Mouse (Mus musculus): ENCODE data around the gene Tmc8. TPM values are rescaled to one million over a fixed set of nuclear protein-coding genes. Genes with fewer than 3 reads are reported as not detected.
A peak's percentile ranks its signal among the peaks of the same experiment; 100 is the strongest.

Tmc8 gene
- polyA plus RNA-seq (2016; fragmentation: Nextera tagmentation; extraction: Ambion mirVana), result 1.2 and 2.0 TPM in 2 replicates

- Histone ChIP-seq H3K27me3 (peaks cover 53% of the 10 kb centered on the region), H3K4me3 (peak within 1 kb of the TSS; percentile 30), H3K27ac (peak within 1 kb of the TSS; percentile 52), H3K4me1 (peaks cover 55% of the 10 kb centered on the region), H3K9me3 (replicated peaks) (no peaks in the 10 kb centered on the region), H3K4me2 (replicated peaks) (peak within 1 kb of the TSS; percentile 62), H3K36me3 (no peaks in the 10 kb centered on the region), H3K9ac (peak within 1 kb of the TSS; percentile 44)
- no peak for ATAC-seq (ENCODE audit: low FRiP score)
- WGBS, result 41% methylated on average over 24 of the region's 24 CpGs
Observed at GRCm38 (mm10) chr11:117781993-117782704, at the start of gene Tmc8, which contains the start of gene Tmc6. Gene Tmc8 (plus strand): TSS chr11:117782076. Gene Tmc6 (minus strand): TSS chr11:117782198.

- H3K4me3 ChIP-seq, result no peak overlapping the region
- no peaks in the 10 kb centered on the region for H3K4me1 ChIP-seq
- no peak for ATAC-seq (ENCODE audit: low FRiP score)
- 78% methylated on average over 5 of the region's 5 CpGs for WGBS
- peaks cover 81% of the 10 kb centered on the region for H3K36me3 ChIP-seq
- H3K9ac ChIP-seq, result no peak overlapping the region
- no peaks in the 10 kb centered on the region for H3K27me3 ChIP-seq
- H3K4me2 ChIP-seq (replicated peaks), result no peak overlapping the region
- no peaks in the 10 kb centered on the region for H3K9me3 ChIP-seq (replicated peaks)
- H3K27ac ChIP-seq, result no peak overlapping the region
Observed at GRCm38 (mm10) chr11:117736037-117736689, 45.7 kb upstream of the Tmc8 start.

- Histone ChIP-seq H3K4me2 (replicated peaks) (no peak overlapping the region), H3K4me3 (no peak overlapping the region), H3K27ac (no peak overlapping the region), H3K36me3 (peaks cover 90% of the 10 kb centered on the region), H3K4me1 (no peaks in the 10 kb centered on the region), H3K27me3 (no peaks in the 10 kb centered on the region), H3K9me3 (replicated peaks) (no peaks in the 10 kb centered on the region), H3K9ac (no peak overlapping the region)
- no peak for ATAC-seq (ENCODE audit: low FRiP score)
- 92% methylated on average over 5 of the region's 5 CpGs for WGBS
Observed at GRCm38 (mm10) chr11:117738123-117738522, 43.8 kb upstream of the Tmc8 start.

GRCm38 (mm10) chr11:117741128-117741527 lies 40.7 kb upstream of the Tmc8 start:
- no peaks in the 10 kb centered on the region for H3K27me3 ChIP-seq
- no peak for ATAC-seq (ENCODE audit: low FRiP score)
- no peaks in the 10 kb centered on the region for H3K4me1 ChIP-seq
- H3K4me3 ChIP-seq, result no peak overlapping the region
- WGBS, result 91% methylated on average over 6 of the region's 6 CpGs
- H3K4me2 ChIP-seq (replicated peaks), result no peak overlapping the region
- H3K9ac ChIP-seq, result no peak overlapping the region
- H3K36me3 ChIP-seq, result peaks cover 100% of the 10 kb centered on the region
- H3K27ac ChIP-seq, result no peak overlapping the region
- H3K9me3 ChIP-seq (replicated peaks), result no peaks in the 10 kb centered on the region

GRCm38 (mm10) chr11:117742243-117742642 lies 39.6 kb upstream of the Tmc8 start:
- Histone ChIP-seq H3K27ac (no peak overlapping the region), H3K36me3 (peaks cover 100% of the 10 kb centered on the region), H3K4me1 (no peaks in the 10 kb centered on the region), H3K4me2 (replicated peaks) (no peak overlapping the region), H3K9ac (no peak overlapping the region), H3K27me3 (no peaks in the 10 kb centered on the region), H3K9me3 (replicated peaks) (no peaks in the 10 kb centered on the region), H3K4me3 (no peak overlapping the region)
- 88% methylated on average over 8 of the region's 8 CpGs for WGBS
- no peak for ATAC-seq (ENCODE audit: low FRiP score)

- Histone ChIP-seq H3K9me3 (replicated peaks) (no peaks in the 10 kb centered on the region), H3K4me1 (no peaks in the 10 kb centered on the region), H3K4me2 (replicated peaks) (no peak overlapping the region), H3K36me3 (peaks cover 100% of the 10 kb centered on the region), H3K9ac (no peak overlapping the region), H3K4me3 (no peak overlapping the region), H3K27me3 (no peaks in the 10 kb centered on the region), H3K27ac (no peak overlapping the region)
- WGBS, result 85% methylated on average over 8 of the region's 8 CpGs
- no peak for ATAC-seq (ENCODE audit: low FRiP score)
Observed at GRCm38 (mm10) chr11:117742715-117743114, 39.2 kb upstream of the Tmc8 start.

- Histone ChIP-seq H3K4me3 (no peak overlapping the region), H3K9me3 (replicated peaks) (no peaks in the 10 kb centered on the region), H3K36me3 (peaks cover 100% of the 10 kb centered on the region), H3K4me1 (no peaks in the 10 kb centered on the region), H3K9ac (no peak overlapping the region), H3K27me3 (no peaks in the 10 kb centered on the region), H3K27ac (no peak overlapping the region), H3K4me2 (replicated peaks) (no peak overlapping the region)
- no peak for ATAC-seq (ENCODE audit: low FRiP score)
- 67% methylated on average over 4 of the region's 4 CpGs for WGBS
Observed at GRCm38 (mm10) chr11:117743454-117744030, 38.3 kb upstream of the Tmc8 start.

GRCm38 (mm10) chr11:117748628-117749027 lies 33.2 kb upstream of the Tmc8 start:
- Histone ChIP-seq H3K27ac (no peak overlapping the region), H3K9ac (no peak overlapping the region), H3K4me1 (no peaks in the 10 kb centered on the region), H3K9me3 (replicated peaks) (no peaks in the 10 kb centered on the region), H3K4me2 (replicated peaks) (no peak overlapping the region), H3K27me3 (no peaks in the 10 kb centered on the region), H3K4me3 (no peak overlapping the region), H3K36me3 (peaks cover 98% of the 10 kb centered on the region)
- ATAC-seq (ENCODE audit: low FRiP score), result no peak
- 90% methylated on average over 4 of the region's 4 CpGs for WGBS

GRCm38 (mm10) chr11:117749414-117749813 lies 32.5 kb upstream of the Tmc8 start:
- Histone ChIP-seq H3K4me2 (replicated peaks) (no peak overlapping the region), H3K9ac (no peak overlapping the region), H3K9me3 (replicated peaks) (no peaks in the 10 kb centered on the region), H3K4me3 (no peak overlapping the region), H3K27ac (no peak overlapping the region), H3K27me3 (no peaks in the 10 kb centered on the region), H3K36me3 (peaks cover 98% of the 10 kb centered on the region), H3K4me1 (no peaks in the 10 kb centered on the region)
- no peak for ATAC-seq (ENCODE audit: low FRiP score)
- 88% methylated on average over 10 of the region's 10 CpGs for WGBS

- Histone ChIP-seq H3K9ac (no peak overlapping the region), H3K4me1 (no peaks in the 10 kb centered on the region), H3K27me3 (no peaks in the 10 kb centered on the region), H3K27ac (no peak overlapping the region), H3K36me3 (peaks cover 98% of the 10 kb centered on the region), H3K9me3 (replicated peaks) (no peaks in the 10 kb centered on the region), H3K4me2 (replicated peaks) (no peak overlapping the region), H3K4me3 (no peak overlapping the region)
- WGBS, result 89% methylated on average over 6 of the region's 6 CpGs
- no peak for ATAC-seq (ENCODE audit: low FRiP score)
Observed at GRCm38 (mm10) chr11:117751544-117751943, 30.3 kb upstream of the Tmc8 start.

- no peak overlapping the region for H3K9ac ChIP-seq
- no peaks in the 10 kb centered on the region for H3K4me1 ChIP-seq
- WGBS, result 98% methylated on average over 7 of the region's 7 CpGs
- H3K27me3 ChIP-seq, result no peaks in the 10 kb centered on the region
- H3K27ac ChIP-seq, result no peak overlapping the region
- H3K36me3 ChIP-seq, result peaks cover 98% of the 10 kb centered on the region
- ATAC-seq (ENCODE audit: low FRiP score), result no peak
- H3K4me2 ChIP-seq (replicated peaks), result no peak overlapping the region
- no peaks in the 10 kb centered on the region for H3K9me3 ChIP-seq (replicated peaks)
- no peak overlapping the region for H3K4me3 ChIP-seq
Observed at GRCm38 (mm10) chr11:117755891-117756290, 26.0 kb upstream of the Tmc8 start.

GRCm38 (mm10) chr11:117759267-117759666 lies 22.6 kb upstream of the Tmc8 start:
- no peak for ATAC-seq (ENCODE audit: low FRiP score)
- Histone ChIP-seq H3K27ac (no peak overlapping the region), H3K9me3 (replicated peaks) (no peaks in the 10 kb centered on the region), H3K4me3 (no peak overlapping the region), H3K4me1 (no peaks in the 10 kb centered on the region), H3K27me3 (no peaks in the 10 kb centered on the region), H3K36me3 (peaks cover 85% of the 10 kb centered on the region), H3K9ac (no peak overlapping the region), H3K4me2 (replicated peaks) (no peak overlapping the region)
- WGBS, result 93% methylated on average over 10 of the region's 10 CpGs
